Mouse (Mus musculus) spleen, adult 12 weeks (tissue): ENCODE data around the gene Mdm2.

ENCODE experiments used
- DNase-seq: peaks from one replicate; pipeline ENCODE4 v3.0.0; 2022; ENCODE audit warnings: low spot score

Mdm2 gene

DNA sequence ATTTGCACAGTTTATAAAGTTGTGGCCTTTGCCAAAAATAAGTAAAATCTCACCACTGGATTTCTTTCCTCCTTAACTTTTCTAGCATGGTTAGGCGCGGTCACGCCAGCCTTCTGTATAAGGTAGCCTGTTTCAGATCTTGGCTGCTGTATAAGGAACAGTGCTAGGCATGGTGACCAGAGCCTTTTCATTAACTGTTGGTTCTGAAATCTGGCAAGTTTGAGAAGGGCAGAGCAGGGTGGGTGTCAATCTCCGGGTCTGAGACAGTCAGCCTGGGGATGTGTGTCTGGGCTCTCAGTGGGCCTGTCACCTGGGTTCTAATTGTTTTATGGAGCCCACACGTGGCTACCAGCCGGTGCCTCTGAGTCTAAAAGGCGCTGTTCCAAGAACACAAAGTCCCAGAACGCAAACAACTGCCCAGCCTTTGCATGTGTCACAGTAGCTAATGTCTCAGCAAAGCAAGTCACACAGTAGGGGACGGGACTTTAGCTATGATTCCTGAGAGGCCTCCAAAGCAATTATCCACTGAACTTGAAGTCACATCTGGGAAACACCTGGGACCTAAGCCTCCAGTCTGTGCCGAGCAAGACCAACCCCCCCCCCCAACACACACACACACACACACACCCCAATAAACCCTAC is 41.0 kb downstream of the Mdm2 start:
- no peak for DNase-seq

DNA sequence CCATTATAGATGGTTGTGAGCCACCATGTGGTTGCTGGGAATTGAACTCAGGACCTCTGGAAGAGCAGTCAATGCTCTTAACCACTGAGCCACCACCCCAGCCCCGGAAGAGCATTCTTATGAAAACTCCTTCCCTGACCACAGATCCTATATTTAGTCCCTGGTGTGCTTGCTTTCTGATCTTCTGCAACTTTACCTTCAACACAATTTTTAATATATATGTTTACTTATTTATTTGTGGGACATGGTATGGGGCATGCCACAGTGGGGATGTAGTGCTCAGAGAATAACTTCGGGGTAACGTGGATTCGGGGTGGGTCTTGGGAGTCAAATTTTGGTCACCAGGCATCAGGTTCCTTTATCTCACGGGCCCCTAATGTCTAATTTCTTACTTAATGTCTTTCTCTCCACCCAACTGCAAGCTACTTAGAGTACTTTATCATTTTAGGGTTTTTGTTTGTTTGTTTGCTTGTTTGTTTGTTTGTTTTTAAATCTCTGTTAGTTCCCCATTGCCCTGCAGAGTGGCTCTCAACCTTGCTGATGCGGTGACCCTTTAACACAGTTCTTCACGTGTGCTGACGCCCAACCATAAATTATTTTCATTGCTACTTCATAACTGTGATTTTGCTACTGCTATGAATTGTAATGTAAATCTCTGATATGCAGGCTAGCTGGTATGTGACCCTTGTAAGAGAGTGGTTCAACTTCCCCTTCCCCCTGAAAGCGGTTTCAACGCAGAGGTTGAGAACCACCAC is 41.8 kb downstream of the Mdm2 start:
- no peak for DNase-seq

DNA sequence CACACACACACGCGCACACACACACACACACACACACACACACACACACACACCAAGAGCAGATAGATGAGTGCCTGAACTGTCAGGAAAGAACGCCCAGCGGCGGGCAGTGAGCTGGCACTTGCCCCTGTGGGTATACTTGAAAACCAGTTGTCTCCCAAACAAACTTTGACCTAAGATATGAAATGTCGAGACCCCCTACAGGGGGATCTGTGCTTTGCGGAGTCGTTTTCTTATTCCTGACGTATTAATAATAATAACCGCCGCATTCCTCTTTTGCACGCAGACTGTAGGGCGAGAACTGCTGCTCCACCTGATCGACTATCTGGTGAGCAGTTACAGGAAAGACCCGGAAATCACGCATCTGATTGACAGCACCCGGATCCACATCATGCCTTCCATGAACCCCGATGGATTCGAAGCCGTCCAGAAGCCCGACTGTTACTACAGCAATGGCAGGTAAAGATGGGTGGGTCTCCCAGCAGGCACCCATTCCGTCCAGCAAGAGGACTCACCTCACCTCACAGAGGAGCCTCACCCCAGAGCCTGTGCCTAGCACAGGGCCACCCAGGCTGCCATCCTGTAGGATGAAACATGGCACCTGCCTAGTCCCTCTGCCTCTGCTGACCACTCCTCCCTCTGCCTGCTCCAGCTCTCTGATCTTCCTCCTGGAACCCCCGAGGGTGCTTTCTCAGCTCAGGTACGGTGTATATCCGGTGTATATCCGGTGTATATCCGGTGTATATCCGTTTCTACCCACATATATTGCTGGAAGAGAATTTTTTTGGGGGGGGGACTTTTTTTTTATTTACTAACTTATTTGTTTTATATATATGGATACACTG is 42.7 kb downstream of the Mdm2 start:
- DNase-seq, result no peak

DNA sequence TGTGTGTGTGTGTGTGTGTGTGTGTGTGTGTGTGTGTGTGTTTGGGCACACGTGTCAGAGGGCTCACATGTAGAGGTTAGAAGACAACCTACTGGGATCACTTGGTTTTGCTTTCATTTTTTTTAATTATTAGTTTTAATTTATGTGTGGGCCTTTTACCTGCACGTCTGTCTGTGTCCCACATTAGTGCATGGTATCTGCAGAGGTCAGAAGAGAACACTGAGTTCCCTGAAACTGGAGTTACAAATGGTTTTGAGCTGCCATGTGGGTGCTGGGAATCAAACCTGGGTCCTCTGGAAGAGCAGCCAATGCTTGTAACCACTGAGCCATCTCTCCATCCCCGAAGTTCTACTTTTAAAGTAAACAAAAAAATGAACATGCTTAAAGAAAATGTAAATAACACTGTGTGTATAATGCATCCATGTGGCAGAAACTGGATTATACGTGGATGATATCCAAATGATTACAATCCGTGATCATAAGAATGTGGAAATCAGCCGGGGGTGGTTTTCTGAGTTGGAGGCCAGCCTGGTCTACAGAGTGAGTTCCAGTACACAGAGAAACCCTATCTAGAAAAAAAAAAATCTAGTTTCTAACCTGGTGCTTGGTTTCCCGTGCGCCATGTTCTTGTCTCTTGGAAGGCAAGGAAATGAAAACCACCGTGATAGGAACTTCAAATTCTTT is 43.5 kb downstream of the Mdm2 start:
- no peak for DNase-seq

DNA sequence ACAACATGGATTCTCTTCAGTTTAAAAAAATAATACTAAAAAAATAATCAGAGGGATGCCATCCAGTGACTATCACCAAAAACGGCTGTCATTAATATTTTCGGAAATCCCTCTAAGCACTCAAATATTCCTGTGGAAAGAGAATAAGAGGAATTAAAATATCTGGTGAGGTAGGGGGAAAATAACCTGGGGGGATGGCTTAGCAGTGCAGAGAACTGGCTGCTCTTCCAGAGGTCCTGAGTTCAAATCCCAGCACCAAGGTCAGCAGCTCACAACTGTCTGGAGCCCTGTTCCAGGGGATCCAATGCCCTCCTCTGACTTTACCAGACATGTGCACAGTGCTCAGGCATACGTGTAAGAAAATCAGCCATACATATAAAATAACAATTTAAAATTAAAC is 44.2 kb downstream of the Mdm2 start:
- no peak for DNase-seq

DNA sequence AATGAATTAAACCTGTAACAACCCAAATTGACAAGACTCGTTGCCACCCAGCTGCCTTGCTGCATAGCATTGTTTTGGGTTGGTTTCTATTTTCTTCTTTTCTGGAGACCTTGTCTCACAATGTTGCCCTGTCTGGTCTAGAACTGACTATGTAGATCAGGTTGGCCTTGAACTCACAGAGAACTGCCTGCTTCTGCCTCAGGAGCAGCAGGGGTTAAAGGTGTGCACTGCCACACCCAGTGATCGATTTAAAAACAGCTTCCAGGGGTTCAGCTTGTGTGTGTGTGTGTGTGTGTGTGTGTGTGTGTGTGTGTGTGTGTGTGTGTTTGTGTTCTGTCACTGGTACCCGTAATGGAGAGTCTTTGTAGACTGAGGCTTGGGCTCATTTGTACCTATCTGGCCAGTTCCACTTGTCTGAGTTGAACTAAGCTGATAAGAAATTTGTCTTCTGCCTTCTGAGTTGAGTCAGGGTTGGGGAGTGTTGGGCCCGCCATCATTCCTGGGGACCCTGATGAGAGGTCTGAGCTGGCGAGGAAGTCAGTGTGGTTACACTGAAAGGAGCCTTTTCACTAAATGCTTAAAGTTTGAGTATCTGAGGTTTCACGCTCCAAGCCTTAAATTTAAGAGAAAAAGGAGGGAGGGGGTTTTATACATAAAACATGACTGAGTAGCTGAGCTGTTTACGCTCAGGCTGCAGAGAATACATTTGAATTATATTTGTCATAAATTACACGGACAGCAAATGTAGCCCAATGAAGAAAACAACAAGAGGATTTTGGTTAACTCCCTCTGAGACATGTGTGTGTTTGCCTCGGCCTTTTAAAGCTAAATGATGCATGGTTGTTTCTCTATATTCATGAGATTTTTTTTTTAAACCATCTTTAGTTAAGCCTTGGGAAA is 44.9 kb downstream of the Mdm2 start:
- DNase-seq, result no peak

DNA sequence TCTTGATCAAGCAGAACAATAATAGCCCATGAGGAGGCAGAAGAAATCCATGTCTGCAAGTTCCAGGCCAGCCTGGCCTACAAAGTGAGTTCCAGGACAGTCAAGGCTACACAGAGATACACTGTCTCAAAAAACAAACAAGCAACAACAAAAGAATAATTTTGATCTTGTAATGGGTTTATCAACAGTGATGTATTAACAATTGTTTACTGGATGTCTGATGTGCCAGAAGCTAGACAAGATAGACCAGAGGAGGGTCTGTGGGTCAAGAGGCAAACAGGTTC is 45.7 kb downstream of the Mdm2 start:
- no peak for DNase-seq

DNA sequence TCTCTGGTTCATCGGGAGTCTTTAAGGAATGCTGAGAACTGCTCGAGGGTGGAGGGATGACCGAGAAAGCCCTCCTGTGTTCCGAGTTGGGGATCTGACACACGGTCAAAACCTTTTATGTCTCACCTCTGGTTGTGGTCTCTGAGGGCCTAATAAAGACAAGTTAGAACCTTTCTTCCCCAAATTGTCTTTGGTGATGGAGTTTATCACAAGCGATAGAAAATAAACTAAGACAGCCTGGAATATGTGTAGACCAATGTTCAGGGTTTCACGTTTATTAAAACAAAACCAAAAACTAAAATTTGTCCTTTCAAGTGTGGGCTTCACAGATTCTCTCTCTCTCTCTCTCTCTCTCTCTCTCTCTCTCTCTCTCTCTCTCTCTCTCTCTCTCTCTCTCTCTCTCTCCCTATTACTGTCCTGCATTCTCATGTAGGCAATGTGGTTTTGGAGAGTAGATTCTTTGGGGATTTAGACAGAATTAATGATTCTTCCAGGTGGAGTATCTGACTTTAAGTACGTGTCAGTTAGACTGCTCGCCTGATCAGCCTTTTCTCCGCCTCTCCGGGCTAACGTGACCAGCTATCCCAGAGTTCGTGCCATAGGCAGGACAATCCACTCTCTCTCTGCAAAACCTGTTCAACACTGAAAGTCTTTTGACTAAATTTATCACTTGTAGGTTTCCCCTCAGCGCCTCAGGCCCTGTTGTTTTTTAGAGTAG is 46.2 kb downstream of the Mdm2 start:
- DNase-seq, result no peak

DNA sequence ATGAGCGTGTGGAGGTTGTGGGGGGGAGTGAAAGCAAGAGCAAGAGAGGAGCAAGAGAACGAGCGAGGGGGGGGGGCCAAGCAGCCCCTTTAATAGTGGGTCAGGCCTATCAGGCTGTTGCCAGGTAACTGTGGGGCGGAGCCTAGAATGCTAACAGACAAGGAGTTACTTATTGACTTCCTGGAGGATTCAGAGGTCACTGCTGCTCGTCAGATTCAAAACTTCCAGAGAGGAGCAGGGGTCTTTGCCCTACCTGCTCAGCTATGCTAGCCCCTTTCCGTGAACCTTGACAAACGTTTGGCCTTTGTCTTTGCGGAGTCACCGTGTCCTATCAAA is 46.7 kb downstream of the Mdm2 start:
- DNase-seq, result no peak

DNA sequence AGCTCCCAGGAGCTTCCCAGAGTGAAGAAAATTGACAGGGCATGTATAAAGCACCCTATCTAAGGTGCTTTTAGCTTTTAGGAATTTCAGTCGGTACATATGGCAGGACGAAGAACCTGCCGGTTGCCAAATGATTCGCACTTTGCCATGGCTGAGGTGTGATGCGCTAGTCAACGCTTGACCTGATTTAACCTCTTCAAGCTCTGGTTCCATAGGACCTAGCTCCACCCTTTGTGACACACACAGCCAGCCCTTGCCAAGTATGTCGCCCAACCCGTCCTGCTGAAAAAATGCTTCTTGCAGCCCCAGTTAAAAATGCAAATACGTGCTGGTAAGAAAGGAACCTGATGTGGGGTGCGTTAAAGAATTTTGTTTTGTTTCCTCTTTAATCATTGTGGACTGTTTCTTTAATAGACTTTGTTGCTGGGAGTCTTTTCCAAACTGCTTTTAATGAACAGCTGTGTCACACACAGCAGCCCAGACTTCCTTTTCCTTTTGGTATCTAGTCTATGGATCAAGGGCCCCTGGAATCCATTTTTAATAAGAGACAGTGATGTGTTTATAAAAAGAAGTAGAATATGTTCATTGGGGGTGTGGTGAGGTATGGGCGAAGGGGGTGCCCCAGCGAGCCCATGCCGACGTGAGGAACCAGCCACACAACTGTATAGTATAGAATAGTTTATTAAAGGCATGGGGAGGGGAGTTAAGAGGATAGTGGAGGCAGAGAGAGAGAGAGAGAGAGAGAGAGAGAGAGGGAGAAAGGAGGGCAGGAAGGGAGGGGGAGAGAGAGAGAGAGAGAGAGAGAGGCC is 47.3 kb downstream of the Mdm2 start:
- no peak for DNase-seq

DNA sequence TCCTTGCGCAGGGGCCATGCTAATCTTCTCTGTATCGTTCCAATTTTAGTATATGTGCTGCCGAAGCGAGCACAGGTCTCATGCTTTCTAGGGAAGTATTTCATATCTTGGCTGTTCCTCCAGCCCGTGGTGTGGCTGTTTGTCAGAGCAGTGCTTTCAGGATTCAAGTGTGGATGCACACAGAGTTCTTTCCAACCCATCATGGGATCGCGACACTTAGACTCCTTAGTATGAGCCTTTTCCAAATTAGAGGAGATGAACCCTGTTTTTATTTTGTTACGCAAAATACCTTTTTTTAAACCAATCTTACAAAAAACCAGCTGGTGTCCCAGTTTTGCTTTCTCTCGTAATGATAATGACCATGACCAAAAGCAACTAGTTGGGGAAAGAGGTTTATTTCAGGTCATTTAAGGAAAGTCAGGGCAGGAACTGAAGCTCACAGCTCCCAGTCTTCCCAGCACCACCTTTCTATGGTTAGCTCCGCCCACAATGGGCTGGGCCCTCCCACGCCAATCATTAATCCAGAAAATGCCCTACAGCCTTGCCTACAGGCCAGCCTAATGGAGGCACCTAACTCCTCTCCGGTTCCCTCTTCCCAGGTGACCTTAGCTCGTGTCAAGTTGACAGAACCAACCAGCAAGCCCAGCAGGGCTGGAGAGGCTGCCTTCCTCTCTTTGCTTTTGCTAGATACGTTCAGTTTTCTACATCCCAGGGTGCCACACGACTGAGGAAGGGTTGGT is 48.1 kb downstream of the Mdm2 start:
- DNase-seq, result no peak

DNA sequence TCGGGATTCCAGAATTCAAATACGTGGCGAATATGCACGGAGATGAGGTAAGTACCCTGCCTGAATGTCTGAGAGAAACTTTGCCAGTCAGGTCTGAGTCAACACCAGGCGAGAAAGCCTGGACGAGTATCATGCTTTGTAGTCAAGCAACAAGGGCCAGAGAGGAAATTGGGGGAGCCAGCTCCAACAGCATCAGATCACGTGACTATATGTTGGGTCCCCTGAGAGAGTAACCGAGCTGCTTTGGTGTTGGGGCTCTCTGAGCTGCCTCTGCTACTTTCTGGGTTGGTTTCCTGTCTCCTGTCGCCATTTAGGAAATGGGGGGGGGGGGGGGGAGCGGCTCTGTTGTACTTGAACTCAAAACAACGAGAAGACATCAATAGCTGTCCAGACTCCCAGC is 50.7 kb downstream of the Mdm2 start:
- DNase-seq, result no peak

DNA sequence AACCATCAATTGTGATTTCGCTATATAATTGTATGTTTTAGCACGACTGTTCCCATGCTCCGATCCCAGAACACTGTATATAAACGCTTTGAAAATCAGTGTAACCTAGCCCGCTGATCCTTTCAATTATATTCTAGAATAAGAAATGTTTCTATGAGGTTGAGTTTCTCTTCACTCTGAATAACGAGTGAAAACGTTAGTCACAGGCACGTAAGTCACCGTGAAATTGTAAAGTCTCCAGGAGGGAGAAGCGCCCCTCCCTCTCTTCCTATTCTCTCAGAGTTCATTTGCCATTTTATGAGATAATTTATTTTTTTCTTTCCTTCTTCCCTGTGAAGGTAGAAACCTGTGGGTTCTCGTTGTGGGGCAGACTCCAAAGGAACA is 51.1 kb downstream of the Mdm2 start:
- DNase-seq, result no peak

DNA sequence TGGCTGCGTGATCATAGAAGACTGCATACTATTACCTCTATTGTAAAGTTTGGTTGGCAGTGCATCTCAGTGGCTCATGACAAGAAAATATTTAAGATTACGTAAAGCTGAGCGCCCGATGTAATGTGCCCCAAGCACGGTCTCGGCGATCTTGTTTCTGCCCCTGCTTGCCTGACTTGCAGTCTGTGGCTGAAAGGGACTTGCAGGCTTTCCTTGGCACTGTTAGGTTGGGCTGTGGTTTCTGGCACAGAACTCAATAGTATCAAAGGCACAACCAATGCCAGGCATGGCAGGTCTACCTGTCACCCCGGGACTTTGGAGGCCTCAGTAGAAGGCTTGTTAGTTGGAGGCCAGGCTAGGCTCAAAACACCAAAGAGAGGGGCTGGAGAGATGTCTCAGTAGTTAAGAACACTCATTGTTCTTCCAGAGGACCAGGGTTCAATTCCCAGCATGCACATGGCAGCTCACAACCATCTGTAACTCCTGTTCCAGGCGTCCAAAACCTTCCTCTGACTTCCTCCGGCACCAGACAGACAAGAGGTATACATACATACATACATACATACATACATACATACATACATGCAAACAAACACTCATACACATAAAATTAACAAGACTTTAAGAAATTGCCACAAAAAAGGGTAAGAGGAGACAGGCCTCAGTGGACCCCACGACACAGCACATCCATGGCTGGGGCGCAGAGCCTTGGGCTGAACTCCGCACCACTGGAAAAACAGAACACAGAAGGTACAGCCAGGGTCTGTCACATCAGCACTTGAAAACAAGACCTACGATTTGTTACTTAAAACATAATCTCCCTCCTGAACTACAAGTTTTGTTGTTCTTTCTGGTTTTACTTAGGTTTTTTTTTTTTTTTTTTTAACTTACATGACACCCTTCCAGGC is 51.8 kb downstream of the Mdm2 start:
- DNase-seq, result no peak

DNA sequence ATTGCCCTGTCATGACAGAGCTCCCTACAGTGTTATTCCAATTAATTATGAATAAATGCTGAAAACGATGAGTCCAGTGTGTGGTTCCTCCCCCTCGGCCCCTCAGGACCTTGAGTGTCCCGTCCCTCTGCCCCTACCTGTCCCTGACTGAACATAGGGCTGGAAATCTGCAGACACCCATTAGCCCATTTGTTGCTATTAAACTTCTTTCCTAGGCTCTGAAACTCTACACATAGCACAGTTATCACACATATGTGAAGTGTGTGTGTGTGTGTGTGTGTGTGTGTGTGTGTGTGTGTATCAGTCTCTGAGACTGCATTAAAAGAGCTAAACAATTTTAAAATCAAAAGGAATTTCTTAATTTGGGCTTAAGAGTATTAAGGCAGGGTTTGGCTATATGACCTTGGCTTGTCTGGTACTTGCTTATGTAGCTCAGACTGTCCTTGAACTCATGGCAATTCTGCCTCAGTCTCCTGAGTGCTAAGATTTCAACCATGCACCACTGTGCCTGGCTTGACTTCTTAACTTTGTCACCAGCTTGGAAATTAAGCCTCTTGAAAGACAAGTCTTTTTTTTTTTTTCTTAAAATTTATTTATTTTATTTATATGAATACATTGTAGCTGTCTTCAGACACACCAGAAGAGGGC is 52.8 kb downstream of the Mdm2 start:
- DNase-seq, result no peak

DNA sequence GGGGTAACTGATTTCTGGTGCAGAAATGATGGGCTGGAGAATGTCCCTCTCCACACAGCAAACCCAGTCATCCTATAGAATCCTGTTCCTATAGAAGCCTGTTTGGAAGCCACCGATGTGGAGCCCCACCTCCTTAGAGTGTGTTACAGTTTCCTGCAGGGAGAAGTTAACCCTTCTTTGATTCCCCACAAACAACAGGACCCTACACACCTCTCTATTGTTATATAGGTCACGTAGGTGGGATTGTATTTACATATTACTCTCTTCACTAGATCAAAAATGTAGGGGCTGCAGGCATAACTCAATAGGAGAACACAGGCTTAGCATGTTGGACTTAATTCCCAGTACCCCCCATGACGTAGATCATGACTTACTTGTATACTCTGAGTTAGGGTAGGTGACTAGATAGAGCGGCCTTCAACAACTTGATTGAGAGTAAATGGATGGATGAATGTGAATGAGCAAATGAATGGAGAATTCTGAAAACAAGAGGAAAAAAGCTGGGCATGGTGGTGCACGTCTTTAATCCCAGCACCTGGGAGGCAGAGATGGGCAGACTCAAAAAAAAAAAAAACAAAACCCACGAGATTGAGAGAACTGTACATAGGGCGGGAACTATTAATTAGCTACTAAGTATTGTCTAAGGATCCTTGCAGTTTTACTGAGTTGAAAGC is 53.4 kb downstream of the Mdm2 start:
- DNase-seq, result no peak

DNA sequence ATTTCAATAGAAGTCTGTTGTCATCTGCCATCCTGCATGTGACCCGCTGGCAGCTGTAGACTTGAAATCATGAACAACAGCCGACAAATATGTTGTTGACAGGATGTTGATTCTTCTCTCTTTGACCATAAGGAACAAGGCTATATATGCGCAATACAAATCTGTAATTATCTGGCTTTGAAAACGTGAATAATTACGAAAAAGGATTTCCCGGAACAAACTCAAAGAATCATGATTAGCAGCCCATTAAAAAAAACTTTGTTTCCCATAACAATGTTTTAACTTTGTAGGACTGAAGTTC is 53.9 kb downstream of the Mdm2 start:
- DNase-seq, result no peak
